Mouse (Mus musculus): ENCODE results near the gene Ifna6.

- TF ChIP-seq CTCF (conservative IDR thresholded peaks at IDR 0.05; ENCODE audit: insufficient read depth, insufficient read length, low read depth, low read length) (no peak), POLR2A (IDR thresholded peaks at IDR 0.05; ENCODE audit: low read depth, low read length) (no peak)
Measured at GRCm38 (mm10) chr4:88864599-88864998, 37.4 kb downstream of the Ifna6 start.
